Mouse (Mus musculus) intestine, embryonic 14.5 days (tissue): ENCODE measurements around the gene Them7. TPM values are rescaled to one million over a fixed set of nuclear protein-coding genes. Genes with fewer than 3 reads are reported as not detected.

Experiments
- polyA plus RNA-seq: library from polyadenylated mRNA; unstranded; fragments of >200 nt; fragmentation: Nextera tagmentation; extraction: Ambion mirVana; gene quantifications from 2 replicates; pipeline ENCODE4 v1.2.1, GENCODE M21; 2014

The Them7 gene
- polyA plus RNA-seq, 1 experiment from 2014 or later, result 1.1 TPM

Other genes with a start within 250 kb of the Them7 start
- 303 and 311 TPM in 2 replicates for gene Eif3m, start 207.2 kb upstream of the Them7 start, polyA plus RNA-seq
- gene Gm11060, start 132.3 kb upstream of the Them7 start, polyA plus RNA-seq, result not detected in 2 replicates
- gene Wt1, start 97.8 kb upstream of the Them7 start, polyA plus RNA-seq, result 18.4 and 20.1 TPM in 2 replicates
- 122 and 143 TPM in 2 replicates for gene Rcn1, start 175.0 kb downstream of the Them7 start, polyA plus RNA-seq